Mouse (Mus musculus) brain, embryonic 14.5 days (tissue): Measurements from ENCODE around the gene Ensa.

Experiments used
- CTCF ChIP-seq: fragments of 200-500 bp; IDR thresholded peaks from 2 replicates; pipeline ENCODE4 v1.5.1; 2012; ENCODE audit warnings: inconsistent platforms, mild to moderate bottlenecking, moderate library complexity, borderline replicate concordance; ENCODE audit not compliant: insufficient read depth, insufficient read length; ENCODE audit errors: extremely low read depth
- POLR2A ChIP-seq: fragments of 200-500 bp; IDR thresholded peaks from 2 replicates; pipeline ENCODE4 v1.6.1; 2012; ENCODE audit warnings: mild to moderate bottlenecking, inconsistent platforms, borderline replicate concordance; ENCODE audit not compliant: poor library complexity, insufficient read depth, insufficient read length, severe bottlenecking; ENCODE audit errors: extremely low read depth

DNA sequence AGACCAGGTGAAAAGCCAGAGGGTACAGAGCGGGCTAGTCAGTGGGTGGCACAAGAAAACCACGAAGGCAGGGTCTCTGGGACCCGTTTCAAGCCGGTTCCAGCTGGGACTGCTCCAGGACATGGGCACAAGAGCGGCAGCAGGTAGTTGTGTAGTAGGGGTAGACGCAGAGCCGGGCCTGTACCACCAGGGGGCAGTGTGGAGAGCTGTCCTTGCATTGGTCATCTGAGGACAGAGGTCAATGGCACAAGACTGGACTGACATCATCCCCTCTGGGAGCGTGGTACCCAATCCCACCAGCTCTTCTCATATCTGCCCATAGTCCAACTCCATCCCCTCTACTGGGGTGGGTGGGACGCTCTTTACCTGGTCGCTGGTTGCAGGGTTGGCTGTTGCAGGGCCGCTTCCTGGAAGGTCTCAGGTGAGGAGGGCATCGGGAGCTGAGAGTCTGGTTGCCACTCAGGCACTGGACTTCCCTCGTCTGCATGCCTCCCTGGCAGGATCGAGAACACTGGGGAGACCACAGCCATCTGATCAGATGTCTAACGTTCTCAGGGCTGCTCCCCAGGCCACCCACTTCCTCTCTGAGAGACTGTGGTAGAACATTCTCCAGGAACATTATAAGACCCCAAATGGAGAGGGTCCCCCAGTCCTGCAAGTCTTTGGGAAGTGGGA lies 52.1 kb downstream of the Ensa start:
- TF ChIP-seq CTCF (peak; percentile 71), POLR2A (no peak)
